Mouse (Mus musculus): ENCODE data around the gene Shisal2a. TPM values are rescaled to one million over a fixed set of nuclear protein-coding genes. Genes with fewer than 3 reads are reported as not detected.

The Shisal2a gene
- polyA plus RNA-seq, 1 experiment from 2014 or later: 2.7 TPM

DNA sequence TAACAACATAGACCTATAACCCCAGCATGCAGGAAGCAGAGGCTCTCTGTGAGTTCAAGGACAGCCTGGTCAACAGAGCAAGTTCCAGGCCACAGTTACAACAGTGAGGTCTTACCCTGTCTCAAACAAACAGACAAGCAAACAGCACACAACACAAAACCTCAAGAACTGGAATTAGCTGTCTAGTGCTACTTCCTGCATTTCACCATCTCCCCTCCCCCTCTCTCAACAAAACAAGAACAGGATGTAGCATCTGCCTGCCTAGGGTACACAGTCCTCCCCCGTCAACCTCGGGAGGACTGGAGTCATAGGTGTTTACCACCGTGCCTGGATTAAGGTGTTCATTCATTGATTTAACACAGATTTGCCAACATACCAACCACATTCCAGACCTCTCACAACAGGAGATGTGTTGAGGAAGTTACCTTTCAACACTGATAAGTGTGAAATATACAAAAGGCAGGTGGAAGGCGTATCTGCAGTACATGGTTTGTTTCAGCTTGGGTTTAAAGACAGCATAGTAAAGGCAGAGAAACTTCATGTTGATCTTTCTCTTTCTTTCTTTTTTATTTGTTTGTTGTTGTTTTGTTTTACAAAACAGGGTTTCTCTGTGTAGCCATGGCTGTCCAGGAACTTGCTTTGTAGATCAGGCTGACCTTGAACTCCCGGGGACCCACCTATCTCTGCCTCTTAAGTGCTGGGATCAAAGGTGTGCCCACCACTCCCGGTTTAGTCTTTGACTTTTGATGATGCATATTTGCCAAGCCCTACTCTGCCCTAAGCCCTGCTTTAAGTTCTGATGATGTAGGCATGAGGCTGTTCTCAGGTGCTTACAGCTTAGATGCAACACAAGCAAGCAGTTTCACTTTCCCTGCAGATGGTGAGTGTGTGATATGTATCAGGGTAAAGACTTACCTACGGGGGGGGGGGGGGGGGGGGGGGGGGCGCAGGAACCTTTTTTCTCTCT is 64.2 kb downstream of the Shisal2a start:
- H3K9me3 ChIP-seq (ENCODE audit: control insufficient read depth, low read length): 0 out of 2 replicates have a peak, but pooled peaks cover 2% of the 10 kb centered on the region
- H3K27ac ChIP-seq (ENCODE audit: low read length): no peak overlapping the region
- H3K9ac ChIP-seq (replicated peaks; ENCODE audit: low read depth, low read length): no peak overlapping the region
- ATAC-seq: no peak
- no peak overlapping the region for H3K4me3 ChIP-seq (replicated peaks; ENCODE audit: low read length)
- WGBS: 84% methylated on average over 7 of the region's 8 CpGs
- H3K4me2 ChIP-seq (ENCODE audit: low read length): no peak overlapping the region
- no peaks in the 10 kb centered on the region for H3K4me1 ChIP-seq (replicated peaks; ENCODE audit: control insufficient read depth, insufficient read depth, low read length)
- no peaks in the 10 kb centered on the region for H3K36me3 ChIP-seq (ENCODE audit: control insufficient read depth, insufficient read depth)
- H3K27me3 ChIP-seq (replicated peaks; ENCODE audit: control insufficient read depth, insufficient read depth, low read length): no peaks in the 10 kb centered on the region

Other genes with a start within 250 kb of the Shisal2a start
- gene Scp2, start 238.4 kb downstream of the Shisal2a start, polyA plus RNA-seq (2015; fragmentation: Nextera tagmentation; extraction: Ambion mirVana): 195 and 205 TPM in 2 replicates
- gene Echdc2, start 217.9 kb downstream of the Shisal2a start, polyA plus RNA-seq (2015; fragmentation: Nextera tagmentation; extraction: Ambion mirVana): 11.8 and 13.0 TPM in 2 replicates
- gene Zyg11a, start 165.3 kb downstream of the Shisal2a start, polyA plus RNA-seq (2015; fragmentation: Nextera tagmentation; extraction: Ambion mirVana): not detected in 2 replicates
- gene Zyg11b, start 82.3 kb downstream of the Shisal2a start, polyA plus RNA-seq (2015; fragmentation: Nextera tagmentation; extraction: Ambion mirVana): 37.3 and 37.6 TPM in 2 replicates
- 56.7 and 58.5 TPM in 2 replicates for gene Coa7, start 55.2 kb downstream of the Shisal2a start, polyA plus RNA-seq (2015; fragmentation: Nextera tagmentation; extraction: Ambion mirVana)
- gene Gpx7, start 23.6 kb upstream of the Shisal2a start, polyA plus RNA-seq (2015; fragmentation: Nextera tagmentation; extraction: Ambion mirVana): 26.3 and 28.3 TPM in 2 replicates
- 66.1 and 66.8 TPM in 2 replicates for gene Tut4, start 76.1 kb upstream of the Shisal2a start, polyA plus RNA-seq (2015; fragmentation: Nextera tagmentation; extraction: Ambion mirVana)
- 90.6 and 97.2 TPM in 2 replicates for gene Prpf38a, start 196.0 kb upstream of the Shisal2a start, polyA plus RNA-seq (2015; fragmentation: Nextera tagmentation; extraction: Ambion mirVana)
- gene Orc1, start 196.1 kb upstream of the Shisal2a start, polyA plus RNA-seq (2015; fragmentation: Nextera tagmentation; extraction: Ambion mirVana): 2.4 and 3.9 TPM in 2 replicates
- gene Cc2d1b, start 236.6 kb upstream of the Shisal2a start, polyA plus RNA-seq (2015; fragmentation: Nextera tagmentation; extraction: Ambion mirVana): 19.3 and 21.6 TPM in 2 replicates